9 mouse cellular contexts compared by ENCODE assay signal in the genomic region with DNA sequence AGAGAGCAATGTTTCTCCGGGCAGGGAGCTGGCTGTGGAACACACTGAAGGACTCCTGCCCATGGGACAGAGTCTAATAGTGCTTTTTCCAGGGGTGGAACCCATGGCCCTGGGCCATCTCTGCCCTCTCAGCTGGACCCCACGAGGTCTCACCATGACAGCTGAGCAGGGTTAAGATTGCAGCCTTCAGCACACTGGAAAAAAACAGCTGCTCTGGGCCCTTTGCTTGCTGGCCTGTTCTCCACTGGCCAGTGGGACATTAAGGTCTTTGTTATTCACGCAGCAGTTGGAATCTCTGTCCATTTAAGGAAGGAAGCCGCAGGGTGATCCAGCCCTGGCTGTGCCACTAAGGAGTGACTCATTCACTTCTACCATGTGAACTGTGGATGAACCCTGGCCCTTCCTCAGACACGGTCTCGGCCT.
DNase-seq lines count a peak whose midpoint lies in the region; ATAC-seq and TF ChIP-seq lines count a peak whose summit lies in the region.
"Had no signal": no experiment of that assay in that cellular context is flagged by ENCODE, and none has a peak within 500 bp of the region (broad histone marks: within the 10 kb centered on the region; RNA-seq: fewer than 3 reads in every experiment).

No protein-coding gene starts in this region.

- DNase-seq in cerebellum, postnatal 10 days, result peak; percentile 38 to 49
- DNase-seq in cerebellum, adult 18-20 months, result no peak
- peak; percentile 37 to 62 for DNase-seq in kidney, postnatal 4 days
- no peak for DNase-seq in left cerebral cortex, adult 18-20 months (ENCODE audit: low spot score in 2 of 2)
- DNase-seq in T-cell, adult 2 months (ENCODE audit: low spot score), result no peak

- peaks cover 21% of the 10 kb centered on the region for H3K4me1 ChIP-seq in brown adipose tissue, adult 24 weeks (ENCODE audit: control insufficient read depth, insufficient read depth, insufficient read length, low read length)
- peaks cover 24% of the 10 kb centered on the region for H3K4me1 ChIP-seq in heart, embryonic 13.5 days
- H3K4me1 ChIP-seq: embryonic facial prominence, embryonic 12.5 days had no signal

- no peak overlapping the region for H3K9ac ChIP-seq in heart, embryonic 13.5 days
- H3K9ac ChIP-seq: embryonic facial prominence, embryonic 12.5 days had no signal

- peak; percentile 28 for TF ChIP-seq POLR2A in myocyte (IDR thresholded peaks at IDR 0.05; ENCODE audit: insufficient read length, low read depth)

- 15% methylated on average over 6 of the region's 6 CpGs for WGBS in heart, embryonic 13.5 days

- ATAC-seq in heart, embryonic 13.5 days (ENCODE audit: extremely low read depth, insufficient number of reproducible peaks, low FRiP score, low TSS enrichment), result peak; percentile 48; the same call in 1 of the 2 replicates

- peak overlapping the region; percentile 82 for H3K27ac ChIP-seq in brown adipose tissue, adult 24 weeks (replicated peaks; ENCODE audit: low read depth, low read length)
- peak overlapping the region; percentile 73 for H3K27ac ChIP-seq in heart, embryonic 13.5 days (replicated peaks)

- H3K4me2 ChIP-seq in heart, embryonic 13.5 days, result no peak overlapping the region
- peak overlapping the region; percentile 61 for H3K4me2 ChIP-seq in myocyte (ENCODE audit: low read depth)
- H3K4me2 ChIP-seq: embryonic facial prominence, embryonic 12.5 days had no signal

- no peak overlapping the region for H3ac ChIP-seq in myocyte (ENCODE audit: control insufficient read depth, insufficient read length)

- no peaks in the 10 kb centered on the region for H3K9me3 ChIP-seq in heart, embryonic 13.5 days
- H3K9me3 ChIP-seq: embryonic facial prominence, embryonic 12.5 days had no signal

- no peaks in the 10 kb centered on the region for H3K79me2 ChIP-seq in myocyte (ENCODE audit: control insufficient read depth, insufficient read depth)

- no peaks in the 10 kb centered on the region for H3K27me3 ChIP-seq in heart, embryonic 13.5 days (replicated peaks)
- H3K27me3 ChIP-seq in myocyte (ENCODE audit: control insufficient read depth, insufficient read depth, insufficient read length), result no peaks in the 10 kb centered on the region
- H3K27me3 ChIP-seq: embryonic facial prominence, embryonic 12.5 days had no signal

- no peak overlapping the region for H3K4me3 ChIP-seq in brown adipose tissue, adult 24 weeks (ENCODE audit: insufficient read depth, low read depth, low read length)
- H3K4me3 ChIP-seq in heart, embryonic 13.5 days, result no peak overlapping the region
- H3K4me3 ChIP-seq in myocyte, result no peak overlapping the region
- H3K4me3 ChIP-seq: embryonic facial prominence, embryonic 12.5 days had no signal

- H3K36me3 ChIP-seq in heart, embryonic 13.5 days, result no peaks in the 10 kb centered on the region
- no peaks in the 10 kb centered on the region for H3K36me3 ChIP-seq in myocyte (ENCODE audit: control insufficient read depth, insufficient read depth)
- H3K36me3 ChIP-seq: embryonic facial prominence, embryonic 12.5 days had no signal

TF ChIP-seq in myocyte, 11 proteins besides CTCF, POLR2A, EP300 and RAD21:
- TF ChIP-seq REST (IDR thresholded peaks at IDR 0.05; ENCODE audit: insufficient read depth, insufficient read length) (no peak), TCF3 (IDR thresholded peaks at IDR 0.05; ENCODE audit: insufficient read length, low read depth) (peak; percentile 91), USF1 (IDR thresholded peaks at IDR 0.05; ENCODE audit: low read depth) (peak; percentile 12), E2F4 (IDR thresholded peaks at IDR 0.05; ENCODE audit: insufficient read depth) (no peak), MYOG (IDR thresholded peaks at IDR 0.05; ENCODE audit: control insufficient read depth in 1 of 3, insufficient read depth in 1 of 3, insufficient read length in 2 of 3, low read depth in 2 of 3) (peak; percentile 90 to 100 (median 99)), MAX (IDR thresholded peaks at IDR 0.05; ENCODE audit: low read depth) (no peak), TCF12 (IDR thresholded peaks at IDR 0.05; ENCODE audit: insufficient read depth, poor library complexity, severe bottlenecking) (peak; percentile 98), CEBPB (IDR thresholded peaks at IDR 0.05; ENCODE audit: insufficient read depth, poor library complexity, severe bottlenecking) (no peak), MYOD1 (IDR thresholded peaks at IDR 0.05; ENCODE audit: control insufficient read depth in 1 of 3, insufficient read length in 2 of 3, low read depth in 2 of 3) (peak; percentile 85 to 96 (median 94)), POLR2AphosphoS2 (IDR thresholded peaks at IDR 0.05; ENCODE audit: insufficient read length, low read depth) (no peak), SRF (IDR thresholded peaks at IDR 0.05; ENCODE audit: control insufficient read depth, insufficient read length, low read depth) (peak; percentile 97)

Comparison
In these comparisons a context has a peak if more than half of its experiments do, and no peak if none do; other contexts are left out.
1. DNase-seq: peak in cerebellum, postnatal 10 days (2 of 2) and kidney, postnatal 4 days (2 of 2); none in cerebellum, adult 18-20 months (0 of 2), left cerebral cortex, adult 18-20 months (0 of 2) and T-cell, adult 2 months (single experiment).